Mouse (Mus musculus) WW6 (cell line): ENCODE data around the gene Brip1.

ENCODE experiments used
- DNase-seq: peaks from one replicate; pipeline ENCODE4 v3.0.0-alpha.2; 2013; ENCODE audit warnings: low read depth, low spot score

Gene Brip1

GRCm38 (mm10) chr11:86026556-86027194, 174.3 kb downstream of the Brip1 start:
- DNase-seq, result no peak

- DNase-seq, result no peak
Observed at GRCm38 (mm10) chr11:86022439-86022838, 178.6 kb downstream of the Brip1 start.

GRCm38 (mm10) chr11:86020033-86020432, 181.0 kb downstream of the Brip1 start:
- DNase-seq, result no peak

- no peak for DNase-seq
Observed at GRCm38 (mm10) chr11:86016242-86016641, 184.8 kb downstream of the Brip1 start.

GRCm38 (mm10) chr11:86013087-86013486, 187.9 kb downstream of the Brip1 start:
- DNase-seq, result no peak

GRCm38 (mm10) chr11:86010458-86010857, 190.5 kb downstream of the Brip1 start:
- no peak for DNase-seq

GRCm38 (mm10) chr11:86008211-86008905, 192.6 kb downstream of the Brip1 start:
- DNase-seq, result no peak
